Mouse (Mus musculus) hindbrain, embryonic 16.5 days (tissue): Measurements from ENCODE around the gene Fads3. TPM values are rescaled to one million over a fixed set of nuclear protein-coding genes. Genes with fewer than 3 reads are reported as not detected.

Experiments
- ATAC-seq: fragments of 200-750 bp; cut with Nextera tagmentation; 2 replicates; pipeline ENCODE4 v1.8.0; 2017; ENCODE audit warnings: moderate TSS enrichment, moderate library complexity
- H3K27ac ChIP-seq: fragments of 300-500 bp; sonication (generic); 2 replicates; pipeline ENCODE4 v1.5.1; 2014; ENCODE audit warnings: low read depth, mild to moderate bottlenecking, control low read depth, low read length, moderate library complexity
- H3K27me3 ChIP-seq: fragments of 300-500 bp; sonication (generic); replicated peaks from 2 replicates; pipeline ENCODE4 v1.6.1; 2014; ENCODE audit warnings: low read length; ENCODE audit not compliant: control insufficient read depth, insufficient read depth
- H3K36me3 ChIP-seq: fragments of 300-500 bp; sonication (generic); 2 replicates; pipeline ENCODE4 v1.6.1; 2014; ENCODE audit warnings: mild to moderate bottlenecking, low read length, moderate library complexity, mixed read lengths; ENCODE audit not compliant: control insufficient read depth, insufficient read depth
- H3K4me1 ChIP-seq: fragments of 300-500 bp; sonication (generic); 2 replicates; pipeline ENCODE4 v1.6.1; 2014; ENCODE audit warnings: low read depth, low read length; ENCODE audit not compliant: control insufficient read depth, insufficient read depth
- H3K4me2 ChIP-seq: fragments of 300-500 bp; sonication (generic); 2 replicates; pipeline ENCODE4 v1.6.1; 2014; ENCODE audit warnings: mild to moderate bottlenecking, low read length, control low read depth, moderate library complexity
- H3K4me3 ChIP-seq: fragments of 300-500 bp; sonication (generic); 2 replicates; pipeline ENCODE4 v1.5.1; 2014; ENCODE audit warnings: mild to moderate bottlenecking, low read length, control low read depth, moderate library complexity
- H3K9ac ChIP-seq: fragments of 300-500 bp; sonication (generic); 2 replicates; pipeline ENCODE4 v1.6.1; 2014; ENCODE audit warnings: low read depth, mild to moderate bottlenecking, control low read depth, low read length, moderate library complexity
- H3K9me3 ChIP-seq: fragments of 300-500 bp; sonication (generic); 2 replicates; pipeline ENCODE4 v1.6.1; 2014; ENCODE audit warnings: mild to moderate bottlenecking, low read length, moderate library complexity; ENCODE audit not compliant: control insufficient read depth
- WGBS: fragments of 180-500 bp; shearing (Covaris S2); extraction: QIAGEN DNeasy Blood & Tissue Kit; methylation state at CpG from one replicate; pipeline ENCODE4 v1.1.7; 2014; 5-methylcytosine and 5-hydroxymethylcytosine counted together
- polyA plus RNA-seq: library from polyadenylated mRNA; unstranded; fragments of >200 nt; fragmentation: Nextera tagmentation; extraction: Ambion mirVana; gene quantifications from 2 replicates; pipeline ENCODE4 v1.2.1, GENCODE M21; 2015

Fads3 gene
- polyA plus RNA-seq, 1 experiment from 2014 or later: 42.1 TPM

DNA sequence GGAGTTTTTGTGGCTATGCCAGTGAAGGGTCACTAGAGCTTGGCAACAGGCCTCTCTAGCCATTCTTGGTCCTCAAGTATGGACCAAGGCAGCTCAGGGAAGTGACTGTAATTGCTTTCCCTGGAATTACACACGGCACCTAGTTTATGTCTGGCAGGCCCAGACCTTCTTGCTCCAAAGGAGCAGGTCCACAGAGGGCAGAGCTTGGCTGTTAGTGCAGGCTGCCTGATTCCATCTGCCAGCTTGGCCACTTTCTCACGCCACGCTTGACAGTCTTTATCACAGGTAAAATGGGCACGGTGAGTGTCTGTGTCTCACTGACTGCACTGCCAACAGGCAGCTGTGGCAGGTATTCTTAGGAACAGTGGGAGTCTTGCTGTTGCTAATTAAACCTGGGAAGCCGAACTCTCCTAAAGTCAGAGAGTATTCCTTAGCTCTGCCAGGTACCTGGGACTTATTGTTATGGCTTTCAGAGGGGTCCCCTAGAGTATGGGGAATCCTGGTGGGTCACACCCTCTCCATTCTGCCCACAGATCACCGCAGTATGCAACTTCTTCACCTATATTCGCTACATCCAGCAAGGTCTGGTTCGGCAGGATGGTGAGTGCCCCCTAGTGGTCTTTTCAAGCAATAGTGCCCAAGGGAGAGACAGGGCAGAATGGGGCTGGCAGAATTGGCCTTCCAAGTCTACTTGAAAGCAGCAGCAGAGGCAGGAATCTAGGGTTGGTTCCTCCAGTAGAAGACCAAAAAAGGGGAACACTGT, 8.0 kb upstream of the Fads3 start:
- no peak overlapping the region for H3K4me3 ChIP-seq
- 33% methylated on average over 8 of the region's 8 CpGs for WGBS
- no peaks in the 10 kb centered on the region for H3K9me3 ChIP-seq
- no peak overlapping the region for H3K4me2 ChIP-seq
- no peak overlapping the region for H3K27ac ChIP-seq
- ATAC-seq: peak; percentile 62; the same call in 1 of the 2 replicates
- no peaks in the 10 kb centered on the region for H3K4me1 ChIP-seq
- H3K36me3 ChIP-seq: no peaks in the 10 kb centered on the region
- no peaks in the 10 kb centered on the region for H3K27me3 ChIP-seq
- H3K9ac ChIP-seq: no peak overlapping the region

DNA sequence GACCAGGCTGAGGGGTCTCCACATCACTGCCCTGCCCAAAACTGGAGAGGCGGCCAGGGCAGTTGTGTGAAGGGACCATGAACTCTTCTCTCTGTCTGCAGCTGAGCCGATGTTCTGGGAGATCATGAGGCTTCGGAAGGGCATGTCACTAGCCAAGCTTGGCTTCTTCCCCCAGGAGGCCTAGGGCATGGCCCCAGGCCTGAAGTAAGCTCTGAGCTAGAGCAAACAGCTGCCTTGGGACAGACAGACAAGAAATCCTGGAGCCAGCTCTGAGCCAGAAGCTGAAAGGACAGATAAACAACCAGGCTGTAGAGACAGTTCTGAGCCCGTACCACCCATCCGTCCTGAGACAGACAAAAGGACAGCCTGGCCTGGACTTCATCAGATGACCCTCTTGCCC, 7.0 kb upstream of the Fads3 start:
- H3K9ac ChIP-seq: no peak overlapping the region
- H3K27ac ChIP-seq: no peak overlapping the region
- no peaks in the 10 kb centered on the region for H3K36me3 ChIP-seq
- H3K27me3 ChIP-seq: 0 out of 2 replicates have a peak, but pooled peaks cover under 1% of the 10 kb centered on the region
- H3K9me3 ChIP-seq: no peaks in the 10 kb centered on the region
- H3K4me3 ChIP-seq: no peak overlapping the region
- H3K4me1 ChIP-seq: no peaks in the 10 kb centered on the region
- no peak for ATAC-seq
- no peak overlapping the region for H3K4me2 ChIP-seq
- WGBS: 79% methylated on average over 5 of the region's 5 CpGs

GRCm38 (mm10) chr19:10034785-10035447, 6.5 kb upstream of the Fads3 start:
- Histone ChIP-seq H3K4me2 (no peak overlapping the region), H3K27me3 (0 out of 2 replicates have a peak, but pooled peaks cover 2% of the 10 kb centered on the region), H3K9me3 (no peaks in the 10 kb centered on the region), H3K36me3 (no peaks in the 10 kb centered on the region), H3K27ac (no peak overlapping the region), H3K4me1 (no peaks in the 10 kb centered on the region), H3K9ac (no peak overlapping the region), H3K4me3 (no peak overlapping the region)
- ATAC-seq: peak; percentile 37
- WGBS: 57% methylated on average over 8 of the region's 8 CpGs

DNA sequence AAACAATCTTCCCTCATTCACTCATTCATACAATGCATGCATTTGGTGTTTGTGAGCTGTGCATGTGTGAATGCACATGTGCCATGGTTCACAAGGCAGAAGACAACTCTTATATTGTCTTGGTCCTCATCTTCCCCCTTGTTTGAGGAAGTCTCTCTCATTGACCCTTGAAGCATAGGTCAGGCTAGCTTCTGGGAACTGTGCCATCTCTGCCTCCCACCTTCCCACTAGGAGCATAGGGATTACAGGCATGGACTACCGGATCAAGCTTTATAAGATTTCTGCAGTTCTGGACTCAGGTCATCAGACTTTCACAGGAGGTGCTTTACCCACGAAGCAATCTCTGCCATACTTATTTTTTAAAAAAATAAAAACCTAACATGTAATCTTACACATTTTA, 3.8 kb upstream of the Fads3 start:
- no peak for ATAC-seq
- Histone ChIP-seq H3K9ac (no peak overlapping the region), H3K36me3 (no peaks in the 10 kb centered on the region), H3K4me3 (no peak overlapping the region), H3K4me1 (peaks cover 3% of the 10 kb centered on the region), H3K4me2 (no peak overlapping the region), H3K9me3 (no peaks in the 10 kb centered on the region), H3K27me3 (0 out of 2 replicates have a peak, but pooled peaks cover 2% of the 10 kb centered on the region), H3K27ac (no peak overlapping the region)
- 69% methylated on average over 2 of the region's 2 CpGs for WGBS

GRCm38 (mm10) chr19:10038364-10038763, 3.0 kb upstream of the Fads3 start:
- Histone ChIP-seq H3K9me3 (no peaks in the 10 kb centered on the region), H3K27ac (no peak overlapping the region), H3K36me3 (no peaks in the 10 kb centered on the region), H3K4me1 (peaks cover 10% of the 10 kb centered on the region), H3K4me3 (no peak overlapping the region), H3K4me2 (no peak overlapping the region), H3K27me3 (0 out of 2 replicates have a peak, but pooled peaks cover 2% of the 10 kb centered on the region), H3K9ac (no peak overlapping the region)
- ATAC-seq: no peak
- WGBS: 72% methylated on average over 3 of the region's 3 CpGs

GRCm38 (mm10) chr19:10038910-10039309, 2.5 kb upstream of the Fads3 start:
- H3K36me3 ChIP-seq: no peaks in the 10 kb centered on the region
- 0 out of 2 replicates have a peak, but pooled peaks cover 2% of the 10 kb centered on the region for H3K27me3 ChIP-seq
- peaks cover 12% of the 10 kb centered on the region for H3K4me1 ChIP-seq
- H3K4me2 ChIP-seq: no peak overlapping the region
- H3K9ac ChIP-seq: no peak overlapping the region
- H3K4me3 ChIP-seq: no peak overlapping the region
- WGBS: 10% methylated on average over 3 of the region's 3 CpGs
- H3K27ac ChIP-seq: peak overlapping the region; percentile 20; the same call in 1 of the 2 replicates
- no peak for ATAC-seq
- no peaks in the 10 kb centered on the region for H3K9me3 ChIP-seq

GRCm38 (mm10) chr19:10039615-10040014, 1.8 kb upstream of the Fads3 start:
- H3K27me3 ChIP-seq: 0 out of 2 replicates have a peak, but pooled peaks cover 2% of the 10 kb centered on the region
- peaks cover 12% of the 10 kb centered on the region for H3K4me1 ChIP-seq
- H3K27ac ChIP-seq: no peak overlapping the region
- no peaks in the 10 kb centered on the region for H3K9me3 ChIP-seq
- WGBS: 96% methylated on average over 2 of the region's 2 CpGs
- H3K4me3 ChIP-seq: no peak overlapping the region
- H3K9ac ChIP-seq: no peak overlapping the region
- H3K36me3 ChIP-seq: no peaks in the 10 kb centered on the region
- H3K4me2 ChIP-seq: no peak overlapping the region
- no peak for ATAC-seq

DNA sequence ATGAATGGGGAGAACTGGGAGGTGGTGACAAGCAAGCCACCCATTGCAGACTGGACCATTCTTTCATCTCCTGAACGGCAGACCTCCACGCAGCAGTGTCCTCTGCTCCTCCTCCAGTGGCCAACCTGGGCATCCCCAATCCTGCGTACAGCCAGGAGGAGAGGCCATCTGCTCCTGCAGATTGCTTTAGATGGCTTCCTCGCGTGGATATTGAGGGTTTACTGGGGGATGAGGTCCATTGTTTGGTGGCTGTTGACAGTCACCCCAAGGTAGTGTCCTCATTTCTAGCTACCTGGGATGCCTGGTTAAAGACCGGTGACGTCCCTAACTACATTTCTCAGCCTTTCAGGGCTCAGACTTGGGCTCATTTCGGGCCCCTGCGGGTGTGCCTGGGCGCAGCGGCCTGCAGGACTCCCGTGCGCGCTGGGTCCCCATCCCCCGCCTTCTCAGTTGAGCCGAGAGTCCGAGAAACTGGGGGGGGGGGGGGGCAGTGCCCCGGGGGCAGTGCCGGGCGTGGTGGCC, 442 bp upstream of the Fads3 start:
- Histone ChIP-seq H3K9me3 (no peaks in the 10 kb centered on the region), H3K27me3 (0 out of 2 replicates have a peak, but pooled peaks cover 2% of the 10 kb centered on the region), H3K9ac (peak overlapping the region; percentile 89), H3K4me3 (peak overlapping the region; percentile 75), H3K36me3 (no peaks in the 10 kb centered on the region), H3K4me2 (peak overlapping the region; percentile 90), H3K4me1 (peaks cover 12% of the 10 kb centered on the region), H3K27ac (peak overlapping the region; percentile 58; the same call in 1 of the 2 replicates)
- 7% methylated on average over 18 of the region's 20 CpGs for WGBS
- peak; percentile 7 for ATAC-seq

DNA sequence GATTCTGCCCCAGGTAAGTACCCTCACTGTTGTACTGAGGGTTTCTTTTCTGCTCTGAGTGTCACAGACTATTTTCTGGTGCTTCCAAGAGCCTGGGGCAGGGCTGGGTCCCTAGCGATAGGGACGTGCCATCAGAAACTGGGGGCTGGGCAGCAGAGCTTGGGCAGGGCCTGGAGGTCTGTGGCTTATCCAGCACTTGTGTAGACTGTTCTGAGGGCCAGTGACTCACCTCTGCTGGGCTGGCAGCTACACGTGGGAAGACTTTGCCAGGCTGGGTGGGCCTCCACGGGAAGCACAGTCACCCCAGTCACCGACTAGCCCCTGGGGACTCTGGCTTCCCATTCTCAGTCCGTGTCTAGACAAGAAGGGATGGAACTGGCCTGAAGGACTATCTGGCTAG, 863 bp downstream of the Fads3 start:
- 59% methylated on average over 6 of the region's 6 CpGs for WGBS
- Histone ChIP-seq H3K4me3 (peak overlapping the region; percentile 75), H3K27ac (no peak overlapping the region), H3K27me3 (0 out of 2 replicates have a peak, but pooled peaks cover 2% of the 10 kb centered on the region), H3K9me3 (no peaks in the 10 kb centered on the region), H3K4me2 (peak overlapping the region; percentile 90), H3K9ac (peak overlapping the region; percentile 89), H3K36me3 (no peaks in the 10 kb centered on the region), H3K4me1 (peaks cover 12% of the 10 kb centered on the region)
- ATAC-seq: peak; percentile 19
